Mouse (Mus musculus) neural tube, embryonic 10.5 days (tissue): ENCODE measurements around the gene Pyroxd2.
"Not testable (repeated sequence)": the region's sequence is repeated elsewhere in the genome, so short reads cannot be mapped to it uniquely, and the experiment has no call there.

Experiments
- DNase-seq: peaks from one replicate; pipeline ENCODE4 v3.0.0-alpha.2; 2017; ENCODE audit warnings: low spot score; ENCODE audit errors: extremely low spot score

The Pyroxd2 gene

DNA sequence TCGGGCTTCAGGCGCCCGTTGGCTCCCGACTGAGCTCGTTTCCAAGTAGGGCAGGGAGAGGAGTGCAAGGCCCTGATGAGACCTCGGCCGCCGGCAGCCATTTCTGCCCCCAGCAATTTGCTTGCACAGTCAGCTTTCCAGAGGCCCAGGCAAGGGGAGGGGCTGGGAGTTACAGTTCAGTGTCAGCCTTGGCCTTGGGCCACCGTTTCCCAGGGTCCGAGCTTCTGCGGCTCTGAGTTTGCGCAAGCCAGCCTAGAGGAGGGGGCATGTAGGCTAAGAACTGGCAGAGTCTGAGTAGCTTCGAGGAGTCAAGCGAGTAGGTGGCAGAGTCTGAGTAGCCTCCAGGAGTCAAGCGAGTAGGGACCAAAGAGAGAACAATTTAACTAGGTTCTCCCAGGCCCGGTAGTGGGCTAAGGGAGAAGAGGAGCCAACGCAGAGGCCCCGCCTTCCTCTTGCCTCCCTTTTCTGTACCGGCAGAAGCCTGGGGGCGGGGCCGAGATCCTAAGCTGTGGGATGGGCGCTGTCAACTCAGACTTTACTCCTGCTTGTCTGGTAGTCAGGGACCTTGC lies at the start of gene Pyroxd2:
TSS of gene Pyroxd2 (minus strand) at position 413 of the 569 bp plus-strand sequence.
- peak; percentile 80 for DNase-seq

DNA sequence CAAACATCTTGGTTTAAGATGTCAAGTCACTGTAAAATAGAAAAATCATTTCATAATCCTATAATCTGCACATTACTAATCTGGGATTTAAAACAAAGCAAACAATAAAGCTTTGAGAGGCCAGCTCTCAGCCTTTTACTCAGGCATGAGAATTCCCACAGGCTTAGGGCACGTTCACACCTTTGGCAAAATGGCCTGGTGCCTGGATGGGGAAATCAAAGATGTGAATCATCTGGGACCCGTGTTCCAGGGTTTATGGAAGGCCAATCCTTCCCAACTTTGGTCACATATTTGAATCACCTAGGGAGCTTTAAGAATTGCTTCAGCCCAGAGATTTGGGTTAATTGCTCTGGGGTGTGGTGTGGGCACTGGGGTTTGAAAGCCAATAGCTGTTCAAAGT lies 45.3 kb upstream of the Pyroxd2 start:
- DNase-seq, result no peak

DNA sequence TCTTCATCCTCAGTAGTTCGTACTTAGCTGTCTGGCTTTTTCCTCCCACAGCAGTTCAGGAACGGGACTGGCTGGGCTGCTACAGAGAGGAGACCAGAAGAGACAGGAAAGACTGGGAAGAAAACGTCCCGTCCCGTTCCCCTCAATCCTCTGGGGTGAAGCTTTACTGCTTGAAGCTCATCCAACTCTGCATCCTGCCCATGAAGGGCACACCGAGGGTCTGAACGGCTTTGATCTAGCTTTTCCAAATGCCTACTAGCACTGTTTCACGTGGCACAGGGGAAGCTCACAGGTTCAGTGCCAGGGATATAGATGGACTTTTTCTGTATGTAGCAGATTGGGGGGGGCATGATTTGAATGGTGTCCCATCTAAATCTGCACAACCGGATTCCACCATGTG lies 43.2 kb upstream of the Pyroxd2 start:
- no peak for DNase-seq

DNA sequence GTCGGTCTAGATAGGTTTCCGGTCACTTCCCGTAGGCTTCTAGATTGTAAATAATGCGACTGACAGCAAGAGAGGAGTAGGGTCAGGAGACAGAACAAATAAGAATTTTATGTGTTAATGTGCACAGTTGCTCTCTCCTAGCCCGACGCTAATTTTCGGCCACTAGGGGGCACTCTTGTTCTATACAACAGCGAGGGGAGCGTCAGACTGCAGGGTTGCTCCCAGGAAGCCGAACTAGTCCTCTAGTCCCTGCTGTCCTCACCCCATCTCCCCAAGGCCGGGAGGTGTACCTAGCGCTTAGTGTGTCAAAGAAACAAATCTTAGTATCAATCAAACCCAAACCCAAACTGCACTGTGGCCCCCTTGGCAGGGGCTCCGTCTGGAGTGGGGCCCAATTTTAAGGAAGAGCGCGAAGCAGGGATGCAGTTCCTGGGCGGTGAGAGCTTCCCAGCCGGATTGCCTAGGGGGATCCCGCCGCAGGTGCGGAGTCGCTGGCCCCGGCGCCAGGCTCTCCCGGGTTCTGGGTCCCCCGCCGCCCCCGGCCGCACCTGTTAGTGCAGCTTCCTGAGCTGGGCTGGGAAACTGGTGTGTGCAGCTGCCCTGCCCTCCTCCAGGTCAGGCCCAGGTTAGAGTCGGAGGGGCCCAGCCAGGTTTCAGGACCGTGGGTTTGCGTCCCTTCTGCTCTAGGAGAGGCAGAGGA lies 42.5 kb upstream of the Pyroxd2 start:
- DNase-seq, result peak; percentile 96

DNA sequence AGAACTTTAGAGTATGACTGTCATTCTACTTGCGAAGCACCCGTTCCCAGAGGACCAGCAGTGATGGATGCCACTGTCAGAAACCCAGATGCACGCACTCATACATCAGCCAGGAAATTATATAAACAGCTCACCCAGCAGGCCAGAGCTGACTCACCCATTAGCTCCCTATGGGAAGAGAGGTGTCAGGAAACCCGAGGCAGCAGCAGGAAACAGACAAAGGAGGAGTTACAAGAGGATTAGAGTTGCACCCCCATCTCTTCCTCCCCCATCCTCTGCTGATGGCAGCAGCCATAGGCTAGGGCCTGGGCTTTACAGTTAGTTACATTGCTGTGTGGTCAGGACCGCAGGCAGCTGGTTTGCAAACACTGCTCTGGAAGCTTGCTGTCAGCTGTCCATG lies 35.7 kb upstream of the Pyroxd2 start:
- DNase-seq, result no peak

DNA sequence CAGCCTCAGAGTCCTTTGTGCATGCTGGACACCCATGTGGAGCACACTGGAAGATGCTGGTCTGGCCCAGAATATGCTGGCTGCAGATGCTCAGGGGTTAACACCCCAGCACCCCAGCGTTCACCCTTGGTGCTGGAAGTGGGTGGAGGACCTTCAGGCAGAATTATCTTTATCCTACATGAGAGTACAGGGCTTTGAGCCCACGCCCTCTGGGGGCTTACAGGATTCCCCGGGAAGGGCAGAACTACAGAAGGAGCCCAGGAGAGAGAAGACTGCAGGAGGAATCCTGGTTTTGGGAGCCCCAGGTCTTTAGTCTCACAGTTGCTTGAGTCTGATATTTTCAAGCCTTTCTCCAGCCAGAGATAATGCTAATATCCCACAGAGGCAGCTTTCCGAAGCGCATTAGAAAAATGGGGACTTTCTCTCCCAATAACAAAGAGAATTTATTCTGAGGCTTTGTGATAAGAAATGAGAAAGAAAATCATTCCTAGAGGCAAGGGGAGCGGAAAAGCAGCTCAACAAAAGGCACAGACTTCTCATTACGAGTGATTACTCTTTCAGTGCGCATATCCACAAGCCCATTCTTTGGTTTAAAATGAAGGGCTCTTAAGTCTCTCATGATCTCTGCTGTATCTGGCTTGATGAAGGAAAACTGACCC lies 33.1 kb upstream of the Pyroxd2 start:
- no peak for DNase-seq

DNA sequence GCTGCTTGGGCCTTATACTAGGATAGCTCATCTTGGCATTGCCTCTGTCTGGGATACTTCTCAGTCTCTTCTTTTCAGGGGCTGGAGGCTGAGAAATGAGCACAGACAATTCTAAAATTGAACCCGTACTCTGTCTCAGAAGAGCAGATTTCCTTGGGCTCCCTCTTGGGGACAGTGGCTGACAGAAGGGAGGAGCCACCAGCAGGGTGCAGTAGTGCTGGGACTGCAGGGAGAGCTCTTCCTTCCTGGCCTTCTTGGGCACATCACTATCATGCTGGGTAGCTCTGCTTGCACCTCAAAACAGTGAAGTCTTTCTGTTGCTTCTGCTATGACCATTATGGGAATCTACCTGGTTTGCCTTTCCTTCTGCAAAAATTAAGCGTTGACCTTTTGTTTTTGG lies 32.6 kb upstream of the Pyroxd2 start:
- no peak for DNase-seq

DNA sequence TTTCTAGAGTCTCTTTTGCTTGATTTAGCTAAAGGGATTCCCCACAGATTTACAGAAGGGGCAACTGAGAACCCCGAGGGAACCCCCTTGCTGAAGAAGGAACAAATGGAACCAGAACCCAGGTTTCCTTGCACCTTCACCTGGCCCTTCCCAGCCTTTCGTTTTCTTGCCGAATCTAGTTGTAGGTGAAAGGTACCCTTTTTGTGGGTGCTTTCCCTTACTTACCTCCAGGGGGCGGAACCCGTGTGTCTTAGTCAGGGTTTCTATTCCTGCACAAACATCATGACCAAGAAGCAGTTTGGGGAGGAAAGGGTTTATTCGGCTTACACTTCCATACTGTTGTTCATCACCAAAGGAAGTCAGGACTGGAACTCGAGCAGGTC lies 27.6 kb upstream of the Pyroxd2 start:
- DNase-seq, result not testable (repeated sequence)

DNA sequence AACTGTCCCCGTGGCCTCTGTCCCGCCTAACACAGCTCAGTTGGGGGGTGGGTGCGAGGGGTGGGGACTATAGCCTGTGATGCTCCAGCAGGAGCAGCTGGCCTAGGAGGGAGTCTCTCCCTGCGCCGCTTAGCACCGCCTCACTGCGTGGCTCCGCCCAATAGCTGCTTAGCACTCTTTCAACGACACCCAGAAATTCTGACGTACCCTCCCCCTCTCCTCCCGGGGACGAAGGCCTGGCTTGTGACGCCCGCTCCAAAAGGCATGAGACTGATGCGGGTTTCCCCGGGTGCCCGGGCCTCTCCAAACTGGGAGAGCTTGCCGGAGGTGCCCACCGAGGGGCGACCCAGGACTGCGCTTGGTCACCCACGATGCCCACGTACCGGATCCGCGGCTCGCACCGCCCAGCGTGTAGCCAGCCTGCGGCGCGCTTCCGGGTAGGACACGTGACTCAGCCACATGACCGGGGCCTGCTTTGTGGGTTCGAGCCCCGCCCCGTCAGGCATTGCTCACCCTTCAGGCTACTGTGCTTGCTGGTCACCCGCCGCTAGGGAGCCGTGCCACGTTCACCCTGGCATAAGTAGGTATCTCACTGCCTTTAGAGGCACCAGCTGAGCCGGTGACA lies 27.1 kb upstream of the Pyroxd2 start, which contains the start of gene Hps1:
TSS of gene Hps1 (minus strand) at position 448 of the 625 bp plus-strand sequence.
- peak; percentile 91 for DNase-seq

DNA sequence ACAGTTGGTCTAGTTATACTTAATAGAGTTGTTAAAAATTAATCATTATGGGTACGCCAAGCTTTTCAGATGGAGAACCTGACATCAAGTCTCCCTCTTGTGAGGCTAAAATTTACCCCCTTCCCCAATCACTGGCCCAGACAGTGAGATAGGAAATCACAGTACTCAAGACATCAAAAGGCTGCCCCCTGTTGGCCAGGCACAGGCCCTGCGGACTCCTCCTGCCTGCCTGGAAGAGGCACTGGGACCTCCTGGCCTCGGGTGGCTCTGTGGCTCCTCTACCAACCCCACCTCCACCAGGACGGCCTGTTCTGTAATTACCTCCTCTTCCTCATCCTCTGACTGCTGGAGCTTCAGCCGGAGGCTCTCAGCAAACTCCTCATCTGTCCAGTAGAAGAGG lies 25.2 kb upstream of the Pyroxd2 start:
- no peak for DNase-seq

DNA sequence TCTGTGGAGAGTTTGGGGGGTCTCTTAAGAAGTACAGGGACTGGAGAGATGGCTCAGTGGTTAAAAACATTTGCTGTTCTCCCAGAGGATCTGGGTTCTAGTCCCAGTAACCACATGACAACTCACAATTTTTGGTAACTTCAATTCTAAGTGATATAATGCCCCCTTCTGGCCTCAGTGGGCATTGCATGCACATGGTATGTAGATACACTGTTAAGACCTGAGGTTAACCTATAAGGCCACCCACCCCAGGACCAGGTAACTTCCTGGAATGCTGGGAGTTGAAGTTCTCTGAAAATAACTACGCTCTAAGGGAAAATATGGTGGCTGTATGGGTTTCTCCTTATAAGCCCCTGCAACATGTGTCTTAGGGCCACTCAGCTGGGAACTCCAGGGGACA lies 24.2 kb upstream of the Pyroxd2 start:
- no peak for DNase-seq

DNA sequence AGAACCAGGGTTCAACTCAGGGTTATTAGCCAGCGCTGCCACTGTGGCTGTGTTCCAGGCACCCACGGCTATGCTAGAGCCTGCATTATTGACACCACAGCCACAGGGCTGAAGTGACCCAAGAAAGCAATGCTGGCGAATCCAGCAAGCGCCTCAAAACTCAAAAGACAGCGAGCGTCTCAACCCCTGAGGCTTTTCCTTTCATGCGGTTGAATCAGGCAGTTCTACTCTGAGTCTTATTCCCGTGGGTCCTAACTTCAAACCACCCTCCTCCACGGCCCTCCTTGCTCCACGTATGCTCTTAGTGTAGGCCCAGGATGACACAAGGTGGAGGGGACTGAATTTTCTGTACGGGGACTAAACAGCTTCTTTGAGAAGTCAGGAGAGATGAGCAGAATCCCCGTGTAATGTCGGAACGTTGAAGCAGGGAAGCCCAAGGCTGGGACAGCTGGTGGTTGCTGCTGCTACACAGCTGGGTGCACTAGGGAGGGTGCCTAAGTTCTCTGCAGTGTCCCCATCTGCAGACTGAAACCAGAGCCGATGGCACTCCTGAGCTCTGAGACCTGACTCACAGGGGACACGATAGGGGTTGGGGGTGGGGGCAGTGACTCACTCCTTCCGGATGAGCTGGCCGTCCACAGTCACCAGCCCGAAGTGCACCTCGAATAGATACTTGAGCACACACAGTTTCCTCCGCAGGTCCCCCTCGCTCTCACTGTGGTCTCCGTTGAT lies 17.7 kb upstream of the Pyroxd2 start:
- no peak for DNase-seq

DNA sequence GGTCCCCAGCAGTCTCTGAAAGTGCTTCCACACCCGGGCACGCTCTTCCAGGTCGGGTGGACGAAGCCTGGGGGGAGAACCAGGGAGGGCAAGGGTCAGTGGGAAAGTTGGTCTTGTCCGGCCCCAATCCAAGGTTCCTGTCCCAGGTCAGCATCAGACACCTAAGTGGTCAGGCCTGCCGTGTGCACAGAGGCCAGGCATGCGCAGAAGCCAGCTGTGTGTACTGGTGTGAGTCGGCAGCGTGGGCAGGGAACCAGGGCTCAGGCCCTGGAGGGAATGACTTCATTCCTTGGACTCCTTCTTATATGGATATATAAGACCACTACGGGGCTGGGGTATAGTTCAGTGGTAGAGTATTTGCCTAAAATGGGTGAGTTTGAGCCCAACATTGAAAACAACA lies 17.1 kb upstream of the Pyroxd2 start:
- no peak for DNase-seq

DNA sequence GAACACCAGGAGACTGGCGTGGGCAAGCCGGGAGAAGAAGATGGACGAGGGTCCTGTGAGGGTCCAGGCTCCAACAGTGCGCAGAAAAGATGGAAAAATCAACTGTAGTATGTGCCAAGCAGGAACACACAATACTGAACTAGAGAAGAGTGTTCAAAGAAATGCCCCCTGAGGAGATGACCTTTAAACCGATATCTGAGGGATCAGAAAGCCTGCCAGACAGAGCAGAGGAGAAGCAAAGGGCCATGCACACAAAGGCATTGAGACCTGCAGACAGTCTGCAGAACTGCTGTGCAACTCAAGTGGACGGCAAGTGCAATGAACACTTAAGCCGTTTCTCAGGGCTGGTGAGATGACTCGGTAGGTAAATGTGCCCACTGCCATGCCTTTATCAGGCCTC lies 14.8 kb upstream of the Pyroxd2 start:
- DNase-seq, result no peak

DNA sequence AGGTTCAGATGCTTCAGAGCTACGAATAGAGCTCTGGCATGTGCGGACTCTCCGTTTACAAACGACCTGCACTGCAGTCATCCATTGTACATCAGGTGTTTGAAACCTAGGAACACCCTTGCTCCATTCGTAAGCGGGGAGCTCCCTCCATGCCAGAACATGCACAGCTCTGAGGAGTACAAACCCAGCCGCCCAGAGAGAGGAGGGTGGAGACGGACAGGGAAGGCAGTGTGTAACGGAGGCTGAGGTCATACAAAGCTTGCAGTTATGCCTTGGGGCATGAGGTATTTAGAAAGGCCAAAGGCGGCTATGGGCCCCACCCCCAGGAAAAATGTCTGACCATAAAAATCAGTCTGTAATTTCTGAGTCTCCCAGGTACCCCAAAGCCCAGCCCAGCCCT lies 11.8 kb upstream of the Pyroxd2 start:
- DNase-seq, result no peak

DNA sequence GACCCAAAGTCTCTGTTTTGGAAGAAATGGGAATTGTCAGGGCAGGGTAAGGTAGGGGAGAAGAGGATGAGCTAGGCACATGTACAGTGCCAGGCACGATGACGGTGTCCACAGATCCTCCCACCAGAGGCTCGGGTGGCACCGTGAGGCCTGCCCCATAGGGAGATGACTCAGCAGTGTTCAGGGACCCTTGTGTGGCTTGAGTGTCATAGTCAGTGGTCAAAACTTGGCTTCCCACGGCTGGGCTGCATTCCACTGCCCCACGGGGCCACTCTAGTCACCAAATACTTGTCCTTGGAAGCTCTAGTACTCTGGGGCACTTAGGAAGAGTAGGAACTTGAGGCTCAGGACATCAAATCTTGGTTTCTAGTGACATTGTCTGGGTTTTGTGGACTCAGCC lies 4.1 kb upstream of the Pyroxd2 start:
- no peak for DNase-seq

DNA sequence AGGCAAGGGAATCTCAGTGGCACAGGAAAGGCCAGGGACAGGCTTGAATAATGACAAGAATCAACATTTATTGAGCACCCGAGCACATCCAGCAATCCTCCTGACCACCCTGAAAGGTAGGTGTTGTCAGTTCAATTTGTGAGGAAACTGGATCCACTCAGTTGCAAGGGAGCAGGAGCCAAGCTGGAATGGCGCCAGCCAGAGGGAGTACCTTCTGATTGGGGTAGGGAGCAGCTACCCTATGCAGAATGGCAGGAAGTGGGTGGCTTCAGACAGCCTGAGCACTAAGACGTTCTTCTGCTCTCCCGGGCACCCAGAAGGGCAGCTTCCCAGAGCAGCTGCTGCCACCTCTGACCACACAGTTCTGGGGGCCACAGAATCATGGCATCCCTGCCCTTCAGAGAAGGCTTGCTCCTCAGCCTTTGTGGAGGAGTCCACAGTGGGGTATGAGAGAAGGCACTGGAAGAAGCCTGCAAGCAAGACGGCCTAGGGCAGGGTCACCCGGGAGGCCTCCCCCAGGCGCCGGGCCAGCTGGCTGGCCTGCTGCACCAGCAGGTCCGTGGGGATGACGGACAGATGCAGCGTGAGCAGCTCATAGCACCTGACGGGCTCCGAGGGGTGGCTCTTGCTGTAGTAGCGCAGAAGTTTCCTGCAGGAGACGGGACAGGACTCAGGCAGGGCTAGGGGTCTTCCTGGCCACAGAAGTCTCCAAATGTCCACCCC lies 2.7 kb upstream of the Pyroxd2 start:
- no peak for DNase-seq

DNA sequence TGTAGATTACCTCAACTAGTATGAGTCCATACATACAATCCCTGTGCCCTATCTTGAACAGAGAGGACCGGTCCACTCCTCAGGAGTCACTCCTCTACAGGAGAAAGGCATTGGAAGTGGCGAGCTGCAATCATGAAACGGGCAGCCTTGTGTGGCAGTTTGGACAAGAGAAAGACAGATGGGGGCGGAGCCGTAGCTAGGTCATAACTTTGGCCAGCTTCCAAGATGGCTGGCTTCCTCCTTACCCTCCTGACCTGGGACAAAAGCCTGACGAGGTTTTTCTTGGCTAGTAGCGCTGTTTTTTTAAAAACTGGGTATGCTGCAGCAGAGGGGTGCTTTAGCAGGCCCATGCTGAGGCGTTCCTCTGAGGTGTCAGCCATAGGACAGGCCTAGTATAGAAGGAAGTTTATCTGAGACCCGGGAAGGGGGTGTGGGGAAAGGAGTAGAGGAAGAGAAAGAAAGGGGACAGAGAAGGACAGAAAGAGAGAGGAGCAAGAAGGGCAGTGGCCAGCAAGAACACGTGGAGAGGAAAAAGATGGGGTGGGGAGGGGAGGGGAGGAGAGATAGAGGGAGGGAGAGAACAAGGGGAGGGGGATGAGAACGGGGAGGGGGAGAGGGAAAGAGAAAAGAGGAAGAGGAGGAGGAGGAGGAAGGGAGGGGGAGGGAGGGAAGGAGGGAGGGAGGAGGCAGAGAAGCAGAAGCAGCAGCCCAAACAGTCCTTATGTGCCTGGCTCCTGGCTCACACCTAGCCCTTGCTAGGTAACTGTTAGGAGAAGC lies 754 bp upstream of the Pyroxd2 start:
- DNase-seq, result peak; percentile 45

DNA sequence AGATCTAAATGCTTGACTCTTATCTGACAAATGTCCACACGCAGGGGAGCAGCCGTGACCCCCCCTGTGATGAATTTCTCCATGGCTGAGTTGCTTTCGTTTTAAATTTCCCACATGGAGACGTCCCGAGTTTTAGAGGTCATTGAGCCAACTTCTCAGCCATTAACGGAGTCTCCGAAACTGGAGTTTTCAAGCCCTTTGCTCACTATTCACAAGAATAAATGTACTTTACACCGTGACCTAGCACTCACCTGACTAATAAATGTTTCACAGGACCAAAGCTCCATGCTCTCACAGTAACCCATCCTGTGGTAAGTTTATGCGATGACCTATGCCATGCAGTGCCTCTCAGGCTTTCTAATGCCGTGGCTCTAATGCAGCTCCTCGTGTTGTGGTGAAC lies 2.4 kb downstream of the Pyroxd2 start:
- no peak for DNase-seq

DNA sequence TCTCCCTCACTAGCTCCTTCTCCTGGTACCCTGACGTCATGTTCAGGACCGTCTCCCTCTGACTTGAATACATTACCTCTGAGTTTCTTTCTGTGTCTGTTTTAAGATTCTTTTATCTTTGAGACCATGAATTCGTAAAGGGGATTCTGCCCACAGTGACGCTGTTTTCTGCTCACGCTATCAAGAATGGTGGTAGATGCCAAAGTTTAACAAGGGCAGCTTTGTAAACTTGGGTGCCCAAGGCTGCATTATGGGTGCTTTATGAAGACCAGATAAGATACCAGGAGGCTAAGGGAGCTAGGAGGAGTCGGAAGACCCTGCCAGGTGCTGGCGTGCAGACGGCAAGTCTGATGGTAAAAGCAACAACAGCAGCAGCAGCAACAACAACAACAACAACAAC lies 5.9 kb downstream of the Pyroxd2 start:
- DNase-seq, result no peak
